8 mouse cellular contexts compared by ENCODE assay signal in the genomic region with DNA sequence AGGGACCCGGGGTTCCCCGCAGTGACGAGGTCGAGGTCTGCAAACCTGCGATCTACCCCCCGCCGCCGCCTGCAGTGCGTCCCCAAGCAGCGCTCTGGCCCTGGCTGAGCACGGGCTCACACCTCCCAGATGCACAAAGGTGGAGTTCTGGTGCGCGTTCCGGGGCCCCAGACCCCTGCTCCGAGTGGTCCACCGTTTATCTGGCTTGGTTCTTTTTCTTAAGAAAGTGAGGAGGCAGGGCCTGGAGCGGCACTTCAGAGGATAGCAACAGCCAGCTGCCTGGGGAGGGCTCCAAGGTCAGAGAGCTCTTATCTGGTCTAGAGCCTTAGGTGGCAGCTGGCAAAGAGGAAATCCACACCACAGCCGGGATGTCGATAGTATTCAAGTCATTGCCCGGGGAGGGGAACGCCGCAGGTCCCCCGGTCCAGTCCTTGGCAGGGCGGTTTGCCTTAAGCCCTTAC. TPM values are rescaled to one million over a fixed set of nuclear protein-coding genes. Genes with fewer than 3 reads are reported as not detected.
A peak's percentile ranks its signal among the peaks of the same experiment; 100 is the strongest.
DNase-seq lines count a peak whose midpoint lies in the region; ATAC-seq and TF ChIP-seq lines count a peak whose summit lies in the region.

No protein-coding gene starts in this region.

- peak overlapping the region; percentile 80 for H3K4me2 ChIP-seq in kidney, postnatal 0 days (ENCODE audit: low read length)
- H3K4me2 ChIP-seq in midbrain, embryonic 11.5 days, result peak overlapping the region; percentile 93

- H3K9ac ChIP-seq in kidney, postnatal 0 days (ENCODE audit: low read depth, low read length), result peak overlapping the region; percentile 20; the same call in 1 of the 2 replicates
- peak overlapping the region; percentile 79 for H3K9ac ChIP-seq in midbrain, embryonic 11.5 days (ENCODE audit: low read length)

- peaks cover 8% of the 10 kb centered on the region for H3K4me1 ChIP-seq in kidney, postnatal 0 days (replicated peaks; ENCODE audit: insufficient read depth, low read length)
- 0 out of 2 replicates have a peak, but pooled peaks cover 3% of the 10 kb centered on the region for H3K4me1 ChIP-seq in brown adipose tissue, adult 24 weeks (ENCODE audit: control insufficient read depth, insufficient read depth, insufficient read length, low read length)
- peaks cover 63% of the 10 kb centered on the region for H3K4me1 ChIP-seq in hindbrain, embryonic 10.5 days (replicated peaks)
- peaks cover 37% of the 10 kb centered on the region for H3K4me1 ChIP-seq in midbrain, embryonic 11.5 days (ENCODE audit: control insufficient read depth, insufficient read depth, low read length)

- no peak for DNase-seq in kidney, postnatal 0 days (ENCODE audit: low spot score)
- DNase-seq in kidney, adult 11 months, result no peak
- DNase-seq in hindbrain, embryonic 10.5 days (ENCODE audit: low spot score), result peak; percentile 66
- DNase-seq in midbrain, embryonic 11.5 days (ENCODE audit: low spot score, missing footprints), result peak; percentile 97
- no peak for DNase-seq in urinary bladder, adult 2 months (ENCODE audit: low spot score)
- no peak for DNase-seq in layer of hippocampus, postnatal 25 days (ENCODE audit: extremely low spot score in 1 of 2, low spot score in 1 of 2)
- no peak for DNase-seq in spleen, postnatal 10 days (ENCODE audit: low spot score in 2 of 2)

- peak overlapping the region; percentile 42 for H3K4me3 ChIP-seq in kidney, postnatal 0 days (replicated peaks; ENCODE audit: low read depth, low read length)
- H3K4me3 ChIP-seq in brown adipose tissue, adult 24 weeks (ENCODE audit: insufficient read depth, low read depth, low read length), result peak overlapping the region; percentile 50
- peak overlapping the region; percentile 64 for H3K4me3 ChIP-seq in hindbrain, embryonic 10.5 days
- H3K4me3 ChIP-seq in midbrain, embryonic 11.5 days (ENCODE audit: low read depth, low read length), result peak overlapping the region; percentile 35

- H3K27me3 ChIP-seq in kidney, postnatal 0 days (ENCODE audit: insufficient read depth, low read length), result peaks cover 36% of the 10 kb centered on the region
- H3K27me3 ChIP-seq in hindbrain, embryonic 10.5 days (ENCODE audit: insufficient read depth, poor library complexity, severe bottlenecking), result peaks cover 88% of the 10 kb centered on the region
- H3K27me3 ChIP-seq in midbrain, embryonic 11.5 days (ENCODE audit: control insufficient read depth, insufficient read depth, low read length), result peaks cover 18% of the 10 kb centered on the region

- no peak for ATAC-seq in kidney, postnatal 0 days (replicated peaks; ENCODE audit: low FRiP score, low read depth)
- peak; percentile 46 for ATAC-seq in midbrain, embryonic 11.5 days (ENCODE audit: low FRiP score)

- WGBS in kidney, postnatal 0 days, result under 1% methylated on average over 24 of the region's 24 CpGs
- WGBS in hindbrain, embryonic 10.5 days, result under 1% methylated on average over 24 of the region's 24 CpGs
- WGBS in midbrain, embryonic 11.5 days, result under 1% methylated on average over 24 of the region's 24 CpGs

- H3K27ac ChIP-seq in kidney, postnatal 0 days, result no peak overlapping the region
- H3K27ac ChIP-seq in brown adipose tissue, adult 24 weeks (replicated peaks; ENCODE audit: low read depth, low read length), result no peak overlapping the region
- H3K27ac ChIP-seq in hindbrain, embryonic 10.5 days, result peak overlapping the region; percentile 94
- H3K27ac ChIP-seq in midbrain, embryonic 11.5 days (ENCODE audit: low read depth, low read length), result peak overlapping the region; percentile 78

- H3K9me3 ChIP-seq in kidney, postnatal 0 days (replicated peaks; ENCODE audit: low read length), result no peaks in the 10 kb centered on the region
- H3K9me3 ChIP-seq in hindbrain, embryonic 10.5 days, result no peaks in the 10 kb centered on the region
- H3K9me3 ChIP-seq in midbrain, embryonic 11.5 days (ENCODE audit: control insufficient read depth, low read length), result no peaks in the 10 kb centered on the region

- TF ChIP-seq CTCF in kidney, postnatal 0 days (IDR thresholded peaks at IDR 0.05; ENCODE audit: low read depth), result no peak

- no peaks in the 10 kb centered on the region for H3K36me3 ChIP-seq in kidney, postnatal 0 days (ENCODE audit: insufficient read depth, low read length)
- no peaks in the 10 kb centered on the region for H3K36me3 ChIP-seq in hindbrain, embryonic 10.5 days
- H3K36me3 ChIP-seq in midbrain, embryonic 11.5 days (ENCODE audit: control insufficient read depth, insufficient read depth, low read length), result no peaks in the 10 kb centered on the region

RNA-seq across cellular contexts. Expression of a gene that starts 32.3 kb away (rescaled TPM):
- not detected in 2 replicates for polyA plus RNA-seq in kidney, postnatal 0 days (2015; fragmentation: Nextera tagmentation; extraction: Ambion mirVana)
- polyA plus RNA-seq in brown adipose tissue, adult 24 weeks (2012; ENCODE audit: insufficient read depth, insufficient read length, missing spikeins), result not detected in 2 replicates
- polyA plus RNA-seq in hindbrain, embryonic 10.5 days (2016; fragmentation: Nextera tagmentation; extraction: Ambion mirVana), result 5.5 and 19.0 TPM in 2 replicates
- 10.0 and 11.0 TPM in 2 replicates for polyA plus RNA-seq in midbrain, embryonic 11.5 days (2014; fragmentation: Nextera tagmentation; extraction: Ambion mirVana)
- polyA plus RNA-seq in urinary bladder, adult 2 months (2012; rRNA removed), result 0.01 TPM in 1 of 2 replicates, not detected in the other
- total RNA-seq in layer of hippocampus, postnatal 25 days (2021), result 10 to 100 TPM; 21.1 to 23.1 TPM

RNA-seq across cellular contexts. Expression of a gene that starts 52.7 kb away (rescaled TPM):
- 24.5 and 27.1 TPM in 2 replicates for polyA plus RNA-seq in kidney, postnatal 0 days (2015; fragmentation: Nextera tagmentation; extraction: Ambion mirVana)
- 0.42 TPM in 1 of 2 replicates, not detected in the other for polyA plus RNA-seq in brown adipose tissue, adult 24 weeks (2012; ENCODE audit: insufficient read depth, insufficient read length, missing spikeins)
- polyA plus RNA-seq in hindbrain, embryonic 10.5 days (2016; fragmentation: Nextera tagmentation; extraction: Ambion mirVana), result 0.90 and 1.3 TPM in 2 replicates
- polyA plus RNA-seq in midbrain, embryonic 11.5 days (2014; fragmentation: Nextera tagmentation; extraction: Ambion mirVana), result 0.64 and 0.88 TPM in 2 replicates
- polyA plus RNA-seq in urinary bladder, adult 2 months (2012; rRNA removed), result 34.0 and 37.1 TPM in 2 replicates
- total RNA-seq in layer of hippocampus, postnatal 25 days (2021), result 1 to 10 TPM; 2.6 TPM

RNA-seq across cellular contexts. Expression of a gene that starts 56.3 kb away (rescaled TPM):
- 19.7 and 20.3 TPM in 2 replicates for polyA plus RNA-seq in kidney, postnatal 0 days (2015; fragmentation: Nextera tagmentation; extraction: Ambion mirVana)
- polyA plus RNA-seq in brown adipose tissue, adult 24 weeks (2012; ENCODE audit: insufficient read depth, insufficient read length, missing spikeins), result 36.2 and 39.3 TPM in 2 replicates
- polyA plus RNA-seq in hindbrain, embryonic 10.5 days (2016; fragmentation: Nextera tagmentation; extraction: Ambion mirVana), result 15.6 and 18.7 TPM in 2 replicates
- polyA plus RNA-seq in midbrain, embryonic 11.5 days (2014; fragmentation: Nextera tagmentation; extraction: Ambion mirVana), result 14.2 and 14.6 TPM in 2 replicates
- 44.9 and 46.3 TPM in 2 replicates for polyA plus RNA-seq in urinary bladder, adult 2 months (2012; rRNA removed)
- 10 to 100 TPM; 67.2 to 75.2 TPM for total RNA-seq in layer of hippocampus, postnatal 25 days (2021)

Comparison
In these comparisons a context has a peak if more than half of its experiments do, and no peak if none do; other contexts are left out.
1. DNase-seq: peak in hindbrain, embryonic 10.5 days (single experiment) and midbrain, embryonic 11.5 days (single experiment); none in kidney, postnatal 0 days (single experiment), kidney, adult 11 months (single experiment), urinary bladder, adult 2 months (single experiment), layer of hippocampus, postnatal 25 days (0 of 2) and spleen, postnatal 10 days (0 of 2).
2. H3K27ac ChIP-seq: peak in hindbrain, embryonic 10.5 days (single experiment) and midbrain, embryonic 11.5 days (single experiment); none in kidney, postnatal 0 days (single experiment) and brown adipose tissue, adult 24 weeks (single experiment).
3. RNA of a gene that starts 52.7 kb away (polyA plus RNA-seq): 34.0 to 37.1 TPM in urinary bladder, adult 2 months and 24.5 to 27.1 TPM in kidney, postnatal 0 days; 0.90 to 1.3 TPM in hindbrain, embryonic 10.5 days, 0.64 to 0.88 TPM in midbrain, embryonic 11.5 days and 0.42 TPM in brown adipose tissue, adult 24 weeks; every median in the first group is over 10 times any median in the second.
4. Peak in every context shown above with its lines, with median percentiles within 50 percentile points of each other: H3K4me3 ChIP-seq.